Mouse (Mus musculus) Patski (cell line): ENCODE data around the gene 9430015G10Rik. TPM values are rescaled to one million over a fixed set of nuclear protein-coding genes. Genes with fewer than 3 reads are reported as not detected.

Source experiments
- ATAC-seq: fragments of 100-300 bp; one replicate; pipeline ENCODE4 v1.8.0; 2021
- CTCF ChIA-PET: fragments of 350-600 bp; sonication (Branson Sonifier 250); formaldehyde crosslinking; loops from one replicate; lab custom pipeline; 2022; ENCODE audit warnings: inconsistent platforms; lab: Charles Lee
- POLR2A ChIA-PET: fragments of 350-600 bp; sonication (Branson Sonifier 250); formaldehyde crosslinking; loops from one replicate; lab custom pipeline; 2022; ENCODE audit warnings: antibody characterized with exemption, inconsistent platforms; lab: Charles Lee
- DNase-seq: peaks from one replicate; pipeline ENCODE4 v3.0.0-alpha.2; 2011; ENCODE audit warnings: low read depth, low spot score
- H3K27me3 ChIP-seq: fragments of 371-371 bp; one replicate; pipeline ENCODE4 v1.5.1; 2021
- CTCF ChIP-seq: fragments of 100-300 bp; IDR thresholded peaks from one replicate; pipeline ENCODE4 v1.5.1; 2021
- in situ Hi-C: fragments of 300-500 bp; cut with MboI; formaldehyde crosslinking; loops from 3 replicates; pipeline ENCODE4 v1.11.1; 2018; ENCODE audit warnings: low pct_unique_long_range_greater_than_20kb, mixed read lengths
- polyA plus RNA-seq: library from polyadenylated mRNA; unstranded; gene quantifications from one replicate; pipeline ENCODE4 v1.2.3, GENCODE M21; 2021

Gene 9430015G10Rik
- polyA plus RNA-seq, 1 experiment from 2014 or later = 9.3 TPM

DNA sequence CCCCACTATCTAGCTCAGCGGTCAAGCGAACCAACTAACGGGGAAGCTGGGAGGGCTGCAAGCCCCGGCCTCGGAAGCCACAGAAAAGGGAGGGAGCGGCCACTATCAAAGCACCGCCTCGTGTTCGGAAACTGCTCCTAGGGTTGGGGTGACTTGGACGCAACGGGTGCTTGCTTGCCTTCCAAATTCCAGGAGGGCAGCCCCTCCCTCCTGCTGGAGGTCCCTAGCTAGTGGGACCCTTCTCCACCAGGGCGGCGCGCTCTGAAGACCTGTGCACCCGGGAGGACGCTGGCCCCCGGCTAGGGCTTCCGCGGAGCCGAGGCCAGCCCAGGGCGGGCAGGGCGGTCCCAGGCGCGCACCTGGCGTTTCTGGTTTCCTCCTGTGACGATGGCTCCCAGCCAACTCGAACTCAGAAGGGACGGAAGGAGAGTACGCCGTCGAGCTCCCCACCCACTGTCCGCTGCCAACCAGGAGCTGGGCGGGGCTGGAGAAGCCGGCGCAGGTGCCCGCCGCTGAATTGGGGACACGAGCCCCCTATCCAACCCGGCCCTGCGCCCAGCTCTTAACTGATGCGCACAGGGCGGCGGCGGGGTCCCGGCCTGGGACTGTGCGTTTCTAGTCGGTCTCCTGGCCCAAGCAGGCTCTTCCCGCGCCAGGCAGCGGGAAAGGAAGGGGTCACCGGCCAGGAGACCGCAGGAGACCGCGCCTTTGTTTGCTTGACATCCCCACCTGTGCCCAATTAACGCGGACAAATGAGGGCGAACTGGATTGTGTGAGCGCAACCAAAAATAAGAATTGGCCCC, 32.1 kb upstream of the 9430015G10Rik start:
- ChIA-PET CTCF (no interaction called here), POLR2A (no interaction called here)
- ATAC-seq (no peak), DNase-seq (no peak)
- H3K27me3 ChIP-seq = no peaks in the 10 kb centered on the region
- TF ChIP-seq CTCF = no peak
- in situ Hi-C loops = no loop called here

DNA sequence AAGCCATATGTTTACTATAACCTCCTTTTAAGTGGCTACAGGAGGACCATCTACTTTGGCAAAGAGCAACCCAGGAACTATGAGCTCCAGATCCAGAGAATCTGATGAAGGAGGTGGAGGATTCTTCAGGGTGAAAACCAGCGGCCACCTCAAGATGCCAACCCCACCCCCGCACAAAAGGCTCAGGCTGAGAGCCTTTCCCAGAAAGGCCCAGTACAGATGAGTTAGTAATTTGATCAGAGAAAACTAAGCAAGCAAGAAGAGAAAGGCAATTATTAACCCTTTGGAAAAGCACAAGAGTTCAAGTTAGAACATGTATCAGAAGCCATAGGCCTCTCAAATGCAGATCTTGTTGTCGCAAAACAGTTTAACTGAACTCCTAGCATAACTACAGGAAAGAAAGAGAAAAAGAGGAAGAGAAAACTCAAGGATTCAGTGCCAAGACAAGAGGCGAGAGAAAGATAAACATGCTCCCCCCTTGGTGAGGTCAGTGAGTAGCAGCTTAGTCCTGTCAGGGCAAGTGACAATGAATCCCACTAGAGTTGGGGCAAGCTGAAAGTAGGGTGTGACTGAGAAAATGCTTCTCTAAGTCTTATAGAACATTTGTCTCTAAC, 27.1 kb upstream of the 9430015G10Rik start:
- ATAC-seq = no peak

DNA sequence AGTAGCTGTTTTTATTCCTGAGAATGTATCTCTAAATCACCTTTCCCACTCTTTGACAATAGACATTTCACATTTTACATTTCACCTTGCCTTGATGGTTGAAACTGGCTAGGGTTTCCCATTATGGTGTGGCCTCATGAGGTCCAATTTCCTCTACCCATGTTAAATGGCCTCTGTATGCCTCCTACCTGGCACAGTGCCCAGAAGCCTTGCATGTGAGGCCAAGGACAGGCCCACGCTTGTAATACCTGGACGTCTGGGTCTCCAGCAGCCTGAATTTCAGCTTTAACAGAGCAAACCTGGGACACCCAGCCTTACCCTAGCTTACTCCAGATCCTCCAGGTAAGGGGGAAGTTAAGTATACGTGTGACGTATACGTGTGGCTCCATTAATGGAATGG, 26.4 kb upstream of the 9430015G10Rik start:
- TF ChIP-seq CTCF = no peak
- POLR2A ChIA-PET = no interaction called here
- CTCF ChIA-PET = interaction anchor here (1.0 kb wide), 1 partner anchor 13 kb away, joined by 3 read pairs; no protein-coding TSS in a partner anchor
- no peak for DNase-seq
- no peak for ATAC-seq
- in situ Hi-C loops = no loop called here
- no peaks in the 10 kb centered on the region for H3K27me3 ChIP-seq

More for the DNA sequence above, 27.1 kb upstream of the 9430015G10Rik start:
- CTCF ChIA-PET = interaction anchor here (1.0 kb wide), 1 partner anchor 12 kb away, joined by 3 read pairs; no protein-coding TSS in a partner anchor
- in situ Hi-C loops = no loop called here
- H3K27me3 ChIP-seq = no peaks in the 10 kb centered on the region
- no peak for TF ChIP-seq CTCF
- POLR2A ChIA-PET = interaction anchor here (0.7 to 1.2 kb wide), 2 partner anchors 12 to 115 kb away, joined by 3 read pairs; partner anchors contain the start of gene Agrn
- no peak for DNase-seq

DNA sequence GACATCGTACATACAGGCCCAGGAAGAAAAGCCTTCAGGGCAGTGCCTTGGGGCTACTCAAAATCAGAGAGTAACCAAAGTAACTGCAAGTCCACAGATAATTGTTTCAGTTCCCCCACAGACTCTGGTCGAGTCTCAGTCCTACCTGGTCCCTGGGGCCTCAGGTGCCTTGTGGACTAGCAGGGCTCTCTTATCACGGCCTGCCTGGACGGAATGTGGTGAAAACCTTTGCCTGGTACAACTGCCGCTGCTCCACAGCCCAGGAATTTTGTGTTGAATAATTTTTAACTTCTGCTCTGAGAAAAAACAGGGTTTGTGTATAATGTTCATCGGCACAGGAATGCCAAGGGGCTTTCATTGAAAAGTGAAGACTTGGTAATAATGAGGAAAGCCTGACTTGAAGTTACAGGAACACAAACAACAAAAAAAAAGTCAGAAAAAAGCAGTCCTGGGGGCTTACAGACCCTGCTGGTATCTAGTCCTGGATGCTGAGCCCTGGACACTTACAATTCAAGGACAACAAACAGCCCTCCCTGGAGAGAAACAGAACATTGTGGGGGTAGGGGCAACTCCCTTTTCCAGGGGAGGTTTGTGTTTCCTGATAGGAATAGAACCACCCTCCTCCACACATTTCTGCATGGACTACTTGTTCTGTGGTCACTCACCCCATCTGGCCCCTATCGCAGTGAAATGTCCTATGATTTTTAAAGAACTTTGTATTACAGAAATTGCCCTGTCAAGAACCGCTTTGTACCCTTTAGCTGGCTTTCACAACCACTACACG, 25.5 kb upstream of the 9430015G10Rik start:
- no peaks in the 10 kb centered on the region for H3K27me3 ChIP-seq
- ATAC-seq = no peak
- no peak for TF ChIP-seq CTCF
- POLR2A ChIA-PET = no interaction called here
- DNase-seq = no peak
- in situ Hi-C loops = no loop called here
- CTCF ChIA-PET = interaction anchor here (1.0 kb wide), 1 partner anchor 14 kb away, joined by 3 read pairs; no protein-coding TSS in a partner anchor

DNA sequence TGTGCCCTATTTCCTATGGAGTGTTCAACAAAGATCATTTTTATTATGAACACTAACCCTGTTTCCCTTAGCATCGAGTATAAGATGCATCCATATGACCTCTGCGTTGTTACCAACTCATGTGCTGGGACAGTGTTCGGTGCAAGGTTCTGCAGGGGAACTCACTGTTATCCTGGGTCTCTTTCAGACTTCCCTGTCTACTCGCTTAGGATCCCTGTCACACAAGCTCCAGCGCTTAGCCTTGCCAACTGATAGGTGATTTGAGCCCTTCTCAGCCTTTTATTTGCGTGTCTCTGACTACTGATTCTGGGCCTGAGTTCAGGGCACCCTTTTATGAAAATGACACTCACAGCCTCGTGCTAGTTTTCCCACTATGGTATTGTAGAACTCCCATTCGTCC, 24.5 kb upstream of the 9430015G10Rik start:
- DNase-seq (no peak), ATAC-seq (no peak)
- no peak for TF ChIP-seq CTCF
- H3K27me3 ChIP-seq = no peaks in the 10 kb centered on the region
- CTCF ChIA-PET = no interaction called here
- in situ Hi-C loops = no loop called here
- POLR2A ChIA-PET = no interaction called here

DNA sequence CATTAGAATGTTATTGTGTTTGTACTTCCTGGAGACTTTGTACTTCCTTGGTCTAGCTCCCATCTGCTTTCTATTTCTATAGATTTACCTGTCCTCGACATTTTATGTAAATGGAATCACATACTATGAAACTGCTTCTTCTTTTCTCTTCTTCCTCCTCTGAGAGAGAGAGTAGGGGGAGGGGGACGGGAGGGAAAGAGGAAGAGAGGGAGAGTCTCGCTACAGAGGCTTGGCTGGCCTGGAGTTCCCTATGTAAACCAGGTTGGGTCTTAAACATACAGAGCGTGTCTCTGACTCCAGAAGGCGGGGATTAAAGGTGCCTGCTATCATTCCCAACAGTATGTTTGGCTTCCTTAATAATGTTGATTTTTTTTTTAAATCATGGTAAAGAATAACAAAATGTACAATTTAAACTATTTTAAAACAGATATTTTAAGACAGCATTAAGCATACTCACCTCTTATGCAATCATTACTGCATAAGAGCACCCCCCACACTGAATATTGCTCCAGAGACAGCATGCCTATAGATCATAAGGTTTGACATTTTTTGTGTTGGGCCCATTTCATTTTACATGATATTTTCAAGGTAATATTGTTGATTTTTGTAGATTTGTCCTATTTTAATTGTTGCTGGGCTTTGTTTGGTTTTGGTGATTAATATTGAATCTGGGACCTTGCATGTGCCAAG, 22.2 kb upstream of the 9430015G10Rik start:
- POLR2A ChIA-PET = no interaction called here
- no peaks in the 10 kb centered on the region for H3K27me3 ChIP-seq
- no peak for TF ChIP-seq CTCF
- ATAC-seq (no peak), DNase-seq (no peak)
- CTCF ChIA-PET = no interaction called here
- in situ Hi-C loops = no loop called here

DNA sequence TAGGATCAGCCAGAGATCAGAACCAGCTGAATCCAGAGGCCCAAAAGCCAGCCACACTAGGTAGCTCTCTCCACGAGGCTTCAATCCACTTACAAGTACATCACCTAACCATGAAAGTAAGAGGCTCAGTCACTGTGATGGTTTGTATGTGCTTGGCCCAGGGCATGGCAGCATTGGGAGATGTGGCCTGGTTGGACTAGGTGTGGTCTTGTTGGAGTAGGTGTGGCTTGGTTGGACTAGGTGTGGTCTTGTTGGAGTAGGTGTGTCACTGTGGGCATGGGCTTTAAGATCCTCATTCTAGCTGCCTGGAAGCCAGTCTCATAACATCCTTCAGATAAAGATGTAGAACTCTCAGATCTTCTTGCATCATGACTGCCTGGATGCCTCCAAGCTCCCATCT, 18.5 kb upstream of the 9430015G10Rik start:
- POLR2A ChIA-PET = no interaction called here
- DNase-seq = no peak
- no peaks in the 10 kb centered on the region for H3K27me3 ChIP-seq
- no peak for TF ChIP-seq CTCF
- no peak for ATAC-seq
- CTCF ChIA-PET = no interaction called here
- in situ Hi-C loops = no loop called here

DNA sequence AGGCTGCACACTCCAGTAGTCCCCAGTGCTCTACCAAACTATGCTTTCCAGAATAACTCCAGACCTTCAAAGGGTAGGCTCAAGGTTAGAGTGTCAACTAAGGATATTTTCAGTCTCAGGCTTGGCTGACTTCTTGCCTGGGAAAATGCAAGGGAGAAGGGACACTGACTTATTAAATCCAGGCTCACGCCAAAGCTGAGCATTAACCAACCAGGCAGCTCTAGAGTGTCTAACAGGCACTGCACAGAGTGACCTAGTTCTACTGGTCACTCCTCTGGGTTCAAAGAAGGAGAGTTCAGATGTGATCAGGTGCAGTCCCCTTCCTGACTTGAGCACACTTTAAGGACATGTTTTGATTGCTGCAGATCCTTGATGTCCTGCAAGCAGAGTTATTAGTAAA, 17.0 kb upstream of the 9430015G10Rik start:
- no peak for DNase-seq
- ChIA-PET CTCF (no interaction called here), POLR2A (no interaction called here)
- H3K27me3 ChIP-seq = no peaks in the 10 kb centered on the region
- no peak for TF ChIP-seq CTCF
- ATAC-seq = no peak
- in situ Hi-C loops = no loop called here

DNA sequence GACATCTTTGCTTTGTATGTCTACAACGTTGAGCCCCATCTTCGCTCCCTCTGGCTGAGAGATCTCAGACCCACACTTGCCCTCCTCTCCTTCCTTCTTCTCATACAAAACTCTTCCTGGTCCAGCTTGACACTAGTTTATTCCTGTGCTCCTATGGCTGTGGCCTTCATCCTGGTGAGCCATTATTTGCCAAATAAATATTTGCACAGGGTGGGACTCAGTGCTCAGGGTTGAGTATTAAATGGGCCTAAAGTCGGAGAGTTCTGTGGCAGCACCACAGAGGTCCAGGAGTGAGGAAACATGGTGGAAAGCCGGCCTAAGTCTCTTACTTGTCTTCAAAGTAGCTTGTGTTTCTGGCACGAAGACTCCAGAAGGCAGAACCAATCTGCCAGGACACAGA, 16.0 kb upstream of the 9430015G10Rik start:
- DNase-seq (no peak), ATAC-seq (no peak)
- no peaks in the 10 kb centered on the region for H3K27me3 ChIP-seq
- ChIA-PET CTCF (no interaction called here), POLR2A (no interaction called here)
- TF ChIP-seq CTCF = no peak
- in situ Hi-C loops = no loop called here

DNA sequence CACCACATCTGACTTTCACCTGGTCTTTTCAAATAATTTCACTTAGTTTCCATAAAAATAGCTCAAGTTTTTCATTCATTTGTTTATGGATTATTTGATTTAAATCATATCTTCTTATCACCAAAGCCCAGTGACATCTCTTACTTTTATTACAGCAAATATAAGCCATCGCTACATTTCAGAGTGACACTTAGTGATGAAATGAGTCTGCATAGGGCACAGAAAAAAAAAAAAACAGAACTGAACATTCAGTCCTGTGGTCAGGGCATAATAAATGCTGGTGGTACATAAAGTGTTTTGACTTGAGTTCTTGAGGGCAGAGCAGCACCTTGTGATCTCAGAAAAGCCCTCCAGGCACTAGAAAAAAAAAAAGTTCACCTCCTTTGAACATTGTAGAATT, 13.6 kb upstream of the 9430015G10Rik start:
- in situ Hi-C loops = no loop called here

More for the DNA sequence above, 13.6 kb upstream of the 9430015G10Rik start:
- DNase-seq = no peak
- H3K27me3 ChIP-seq = no peaks in the 10 kb centered on the region
- no peak for TF ChIP-seq CTCF
- CTCF ChIA-PET = no interaction called here
- no peak for ATAC-seq
- POLR2A ChIA-PET = no interaction called here
